Mouse (Mus musculus) cortical plate, adult 2 months (tissue): ENCODE data around the gene Wnt11. TPM values are rescaled to one million over a fixed set of nuclear protein-coding genes. Genes with fewer than 3 reads are reported as not detected.
A peak's percentile ranks its signal among the peaks of the same experiment; 100 is the strongest.

ENCODE experiments used
- H3K27ac ChIP-seq: fragments of 200-500 bp; 2 replicates; pipeline ENCODE4 v1.5.1; 2012; ENCODE audit warnings: low read length, control low read depth, inconsistent platforms; ENCODE audit not compliant: insufficient read depth
- H3K4me1 ChIP-seq: fragments of 200-500 bp; 2 replicates; pipeline ENCODE4 v1.6.1; 2011; ENCODE audit warnings: low read length; ENCODE audit not compliant: control insufficient read depth, insufficient read depth
- H3K4me3 ChIP-seq: fragments of 200-500 bp; 2 replicates; pipeline ENCODE4 v1.5.1; 2011; ENCODE audit warnings: mild to moderate bottlenecking, low read length, control low read depth; ENCODE audit not compliant: insufficient read depth
- CTCF ChIP-seq: fragments of 200-500 bp; IDR thresholded peaks from 2 replicates; pipeline ENCODE4 v1.5.1; 2011; ENCODE audit warnings: mild to moderate bottlenecking, control low read depth, low read length; ENCODE audit not compliant: insufficient read depth; ENCODE audit errors: extremely low read depth
- POLR2A ChIP-seq: fragments of 200-500 bp; IDR thresholded peaks from 2 replicates; pipeline ENCODE4 v1.6.1; 2011; ENCODE audit warnings: mild to moderate bottlenecking, low read length, control low read depth; ENCODE audit not compliant: insufficient read depth; ENCODE audit errors: extremely low read depth
- polyA plus RNA-seq: library from polyadenylated mRNA; depleted of rRNA; stranded (reverse); fragments of >200 nt; gene quantifications from 2 replicates; pipeline ENCODE4 v1.2.3, GENCODE M21; 2012

The Wnt11 gene
- polyA plus RNA-seq, 1 experiment = 0.69 TPM

DNA sequence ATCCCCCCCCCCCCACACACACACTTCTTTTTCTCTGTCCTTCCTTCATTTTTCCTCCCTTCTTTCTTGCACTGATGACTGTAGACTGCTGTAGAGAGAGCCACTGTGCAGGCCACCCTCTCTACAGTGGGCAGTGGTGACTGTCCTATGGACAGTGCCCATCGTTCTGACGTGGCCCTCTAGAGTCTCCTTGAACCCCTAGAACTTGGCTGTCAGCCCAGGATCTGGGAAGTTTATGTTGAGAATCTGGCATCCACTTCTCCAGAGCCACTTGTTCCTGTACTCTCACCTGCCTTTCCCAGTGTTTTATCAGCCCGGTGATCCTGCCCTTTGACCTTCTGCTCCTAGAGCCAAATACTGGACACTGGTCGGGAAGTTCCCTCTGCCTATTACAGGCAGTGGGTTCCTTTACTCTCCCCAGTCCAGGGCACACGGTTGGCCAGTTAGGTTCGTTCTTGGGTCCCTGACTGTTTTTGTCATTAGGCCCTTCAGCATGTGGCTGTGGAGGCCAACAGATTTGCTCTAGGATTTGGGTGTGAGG is 39.6 kb downstream of the Wnt11 start:
- no peak overlapping the region for H3K27ac ChIP-seq
- 0 out of 2 replicates have a peak, but pooled peaks cover 1% of the 10 kb centered on the region for H3K4me1 ChIP-seq
- TF ChIP-seq CTCF = no peak
- no peak for TF ChIP-seq POLR2A
- H3K4me3 ChIP-seq = no peak overlapping the region

DNA sequence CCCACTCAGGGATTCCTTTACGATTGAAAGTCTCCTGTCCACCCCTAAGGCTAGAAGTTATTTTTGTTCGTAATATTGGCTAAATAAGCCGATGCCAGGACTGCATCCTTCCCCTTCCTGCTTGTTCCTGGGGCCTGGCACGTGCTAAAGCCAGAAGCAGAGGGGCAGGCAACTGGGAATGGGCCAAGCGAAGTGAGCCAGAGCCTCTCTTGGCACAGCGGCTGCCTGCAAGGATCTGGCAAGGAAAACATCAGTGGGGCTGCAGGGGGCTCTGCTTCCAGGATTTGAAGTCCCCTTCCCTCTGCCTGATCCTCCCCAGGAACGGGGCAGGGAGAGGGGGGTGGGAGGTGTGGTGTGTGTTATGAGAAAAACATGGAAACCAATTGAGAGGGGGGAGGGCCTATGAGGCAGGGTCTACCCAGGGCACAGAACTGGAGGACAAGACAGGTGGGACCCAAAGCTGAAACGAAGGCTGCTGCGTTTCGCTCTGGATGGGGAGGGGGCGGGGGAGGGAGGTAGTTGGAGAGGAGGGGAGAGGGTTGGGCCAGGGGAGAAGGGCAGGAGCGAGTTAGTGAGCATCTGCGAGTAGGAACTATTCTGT is 40.6 kb downstream of the Wnt11 start:
- TF ChIP-seq POLR2A (no peak), CTCF (no peak)
- 0 out of 2 replicates have a peak, but pooled peaks cover 1% of the 10 kb centered on the region for H3K4me1 ChIP-seq
- H3K4me3 ChIP-seq = no peak overlapping the region
- H3K27ac ChIP-seq = no peak overlapping the region

DNA sequence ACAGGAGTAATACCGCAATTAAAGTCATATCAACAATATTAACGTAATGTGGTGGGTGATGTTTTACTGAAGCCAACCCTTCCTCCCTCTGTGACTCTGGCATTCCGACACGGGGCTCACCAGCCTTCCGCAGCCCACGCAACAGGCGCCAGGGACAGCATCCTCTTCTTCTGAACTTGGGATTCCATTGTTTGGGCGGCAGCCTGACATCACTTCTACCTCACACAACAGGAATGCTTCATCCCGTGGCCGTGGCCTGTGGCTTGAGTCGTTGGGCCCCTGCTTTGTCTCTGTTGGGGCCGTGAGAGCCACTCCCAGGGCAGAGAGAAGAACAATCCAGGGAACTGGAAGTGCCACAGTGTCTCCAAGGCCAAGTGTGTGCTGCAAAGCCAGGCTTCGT is 41.2 kb downstream of the Wnt11 start:
- H3K27ac ChIP-seq = no peak overlapping the region
- TF ChIP-seq CTCF = no peak
- no peak for TF ChIP-seq POLR2A
- H3K4me3 ChIP-seq = no peak overlapping the region
- 0 out of 2 replicates have a peak, but pooled peaks cover 1% of the 10 kb centered on the region for H3K4me1 ChIP-seq

DNA sequence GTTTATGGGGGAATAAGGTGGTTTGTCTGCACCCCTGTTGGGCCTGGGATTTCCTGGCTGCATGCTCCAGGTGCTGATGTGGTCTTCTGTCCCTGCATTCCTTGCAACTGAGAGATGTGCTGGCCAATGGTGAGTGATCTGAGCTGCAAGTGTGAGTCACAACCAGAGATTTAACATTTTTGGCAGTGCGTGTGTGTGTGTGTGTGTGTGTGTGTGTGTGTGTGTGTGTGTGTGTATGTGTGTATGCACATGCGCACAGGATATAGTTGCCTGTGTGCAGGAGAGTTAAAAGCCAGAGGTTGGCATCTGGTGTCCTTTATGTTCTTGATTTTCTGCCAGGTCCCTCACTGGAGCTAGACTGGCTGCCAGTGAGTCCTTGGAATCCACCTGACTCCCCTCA is 44.3 kb downstream of the Wnt11 start:
- Histone ChIP-seq H3K4me3 (no peak overlapping the region), H3K27ac (no peak overlapping the region), H3K4me1 (0 out of 2 replicates have a peak, but pooled peaks cover 1% of the 10 kb centered on the region)
- no peak for TF ChIP-seq POLR2A
- TF ChIP-seq CTCF = no peak

DNA sequence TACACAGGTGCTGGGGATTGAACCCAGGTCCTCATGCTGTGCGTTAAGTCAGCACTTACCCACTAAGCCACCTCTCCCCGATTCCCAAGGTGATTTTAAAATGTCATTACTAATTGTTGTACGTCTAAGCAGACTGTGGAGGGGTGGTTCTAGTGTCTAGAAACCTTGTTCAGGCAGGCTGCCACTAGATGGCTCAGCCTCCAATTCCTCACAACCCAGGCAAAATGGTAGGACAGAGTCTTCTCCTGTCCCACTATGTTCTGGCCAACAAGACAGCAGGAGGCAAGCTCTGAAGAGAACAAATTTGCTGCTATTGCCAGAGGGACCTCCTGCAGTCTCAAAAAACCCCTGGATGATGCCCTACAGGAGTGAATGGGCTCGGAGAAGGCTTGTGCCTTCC is 47.0 kb downstream of the Wnt11 start:
- TF ChIP-seq CTCF = peak; percentile 46
- TF ChIP-seq POLR2A = no peak
- no peak overlapping the region for H3K27ac ChIP-seq
- H3K4me3 ChIP-seq = no peak overlapping the region
- H3K4me1 ChIP-seq = no peaks in the 10 kb centered on the region

DNA sequence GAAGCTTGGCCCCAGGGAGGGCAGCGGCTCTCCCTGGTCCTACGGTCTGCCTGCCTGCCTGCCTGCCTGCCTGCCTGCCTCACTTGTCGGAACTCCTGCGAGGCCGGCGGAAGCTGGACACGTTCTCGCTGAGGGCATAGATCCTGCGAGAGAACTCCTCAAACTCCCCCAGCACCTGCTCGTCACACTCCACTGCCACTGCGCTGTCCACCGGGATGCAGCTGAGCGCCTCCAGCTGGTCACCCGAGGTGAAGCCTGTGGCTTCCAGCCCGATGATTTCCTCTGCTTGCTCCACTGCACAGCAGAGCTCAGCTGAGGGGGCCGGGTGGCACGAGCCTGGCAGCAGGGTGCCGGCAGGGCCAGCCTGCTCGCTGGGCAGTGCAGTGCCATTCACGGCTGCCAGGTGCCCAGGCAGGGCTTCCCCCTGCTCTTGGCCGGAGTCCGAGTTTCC is 52.9 kb downstream of the Wnt11 start:
- H3K4me3 ChIP-seq = no peak overlapping the region
- no peaks in the 10 kb centered on the region for H3K4me1 ChIP-seq
- H3K27ac ChIP-seq = no peak overlapping the region
- TF ChIP-seq CTCF = no peak
- TF ChIP-seq POLR2A = no peak

DNA sequence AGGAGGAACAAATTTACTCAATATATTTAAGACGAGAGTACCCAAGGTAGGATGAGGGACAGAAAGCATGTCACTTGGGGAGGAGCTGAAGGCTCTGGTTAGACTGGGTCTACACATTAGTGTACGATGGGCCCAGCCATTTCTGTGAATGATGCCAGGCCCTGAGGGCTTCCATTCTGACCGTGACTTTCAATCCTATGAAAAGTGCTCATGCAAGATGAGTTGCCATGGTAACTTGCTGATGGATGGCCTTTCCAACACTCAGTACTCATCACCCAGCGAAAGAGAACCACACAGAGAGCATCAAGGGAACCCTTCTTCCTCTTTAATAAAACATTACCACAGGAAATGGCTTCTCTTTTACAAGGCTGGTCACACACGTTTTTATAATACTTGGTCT is 53.9 kb downstream of the Wnt11 start:
- no peak overlapping the region for H3K4me3 ChIP-seq
- no peaks in the 10 kb centered on the region for H3K4me1 ChIP-seq
- no peak overlapping the region for H3K27ac ChIP-seq
- TF ChIP-seq CTCF = no peak
- TF ChIP-seq POLR2A = no peak

DNA sequence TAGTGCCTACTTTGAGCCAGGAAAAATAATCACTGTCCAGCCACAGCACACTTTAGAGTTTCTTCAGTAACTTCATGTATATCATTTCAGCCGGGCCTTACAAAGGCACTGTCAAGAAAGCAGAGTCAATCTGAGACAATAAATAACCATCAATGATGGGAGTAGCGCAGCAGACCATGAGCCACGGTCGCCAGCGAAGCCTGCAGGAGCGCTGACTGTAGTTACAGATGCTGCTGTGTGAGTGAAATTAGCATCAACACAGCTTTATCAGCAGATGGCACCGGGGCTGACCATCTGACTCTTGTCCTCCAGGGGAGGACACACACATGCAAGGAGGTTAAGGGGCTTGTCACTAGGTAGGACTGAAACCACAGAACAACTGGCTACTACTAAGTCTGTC is 54.3 kb downstream of the Wnt11 start:
- Histone ChIP-seq H3K4me1 (no peaks in the 10 kb centered on the region), H3K4me3 (no peak overlapping the region), H3K27ac (no peak overlapping the region)
- TF ChIP-seq CTCF (no peak), POLR2A (no peak)

DNA sequence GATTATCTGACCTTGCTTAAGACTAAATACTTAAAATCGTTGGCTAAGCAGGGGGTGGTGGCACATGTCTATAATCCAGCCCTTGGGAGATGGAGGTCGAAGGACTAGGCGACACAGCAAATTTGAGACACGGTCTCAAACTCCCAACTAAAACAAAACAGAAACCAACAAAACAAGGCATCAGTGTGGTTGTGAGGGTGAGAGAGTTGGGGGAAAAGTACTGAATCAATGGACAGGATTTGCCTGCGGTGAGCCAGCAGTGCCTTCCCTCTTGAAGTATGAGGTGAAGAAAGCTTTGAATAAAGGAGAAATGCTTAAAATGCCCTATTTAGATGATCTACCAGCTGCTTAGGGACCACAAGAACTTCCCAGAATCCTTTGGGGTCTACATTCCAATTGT is 58.2 kb downstream of the Wnt11 start:
- Histone ChIP-seq H3K4me3 (no peak overlapping the region), H3K27ac (no peak overlapping the region), H3K4me1 (no peaks in the 10 kb centered on the region)
- no peak for TF ChIP-seq CTCF
- no peak for TF ChIP-seq POLR2A

DNA sequence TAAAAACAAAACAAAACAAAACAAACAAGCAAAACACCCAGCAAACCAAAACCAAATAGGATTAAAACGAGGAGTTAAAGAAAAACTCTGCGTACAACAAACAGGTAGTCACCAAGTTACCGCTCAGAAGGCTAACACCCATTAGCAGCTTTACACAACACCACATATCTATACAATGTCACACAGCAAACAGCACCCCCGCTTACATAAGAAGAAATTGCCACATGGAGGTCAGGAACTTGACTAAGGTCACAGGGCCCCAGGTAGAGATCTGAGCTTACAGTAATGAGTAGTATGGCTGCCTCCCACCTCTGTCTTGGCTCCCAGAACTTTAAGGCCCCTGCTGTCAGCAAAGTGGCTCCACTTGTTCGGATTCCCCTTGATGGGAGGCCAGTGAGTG is 59.4 kb downstream of the Wnt11 start:
- no peaks in the 10 kb centered on the region for H3K4me1 ChIP-seq
- H3K27ac ChIP-seq = no peak overlapping the region
- TF ChIP-seq POLR2A (no peak), CTCF (no peak)
- H3K4me3 ChIP-seq = no peak overlapping the region

DNA sequence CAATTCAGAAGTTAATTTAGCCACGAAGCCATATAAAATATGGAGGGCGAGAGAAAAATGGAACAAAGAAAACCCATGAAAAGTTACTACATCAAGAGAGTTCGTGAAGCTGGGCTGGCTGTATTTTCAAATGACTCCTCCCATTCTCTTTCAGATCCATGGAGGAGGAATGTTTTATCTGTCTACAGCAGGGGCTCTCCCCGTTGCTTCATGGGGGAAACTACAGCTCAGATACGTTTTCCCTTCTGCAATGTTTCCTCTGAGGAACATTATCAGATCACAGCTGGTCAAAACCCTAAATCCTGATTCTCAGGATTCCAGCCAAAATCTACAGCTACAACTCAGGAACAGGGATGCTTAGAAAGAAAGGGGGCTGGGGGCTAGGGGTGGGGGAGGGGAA is 59.9 kb downstream of the Wnt11 start:
- no peaks in the 10 kb centered on the region for H3K4me1 ChIP-seq
- no peak overlapping the region for H3K4me3 ChIP-seq
- no peak for TF ChIP-seq CTCF
- TF ChIP-seq POLR2A = no peak
- no peak overlapping the region for H3K27ac ChIP-seq
